Mouse (Mus musculus) olfactory bulb, adult 2 months (tissue): ENCODE measurements at regions not wholly inside any gene's neighbourhood (a gene's known extent, or its start where the extent isn't known, plus 50 kb on each side); places are given as distances from the start of the nearest gene placed in this dataset.
"Not testable (repeated sequence)": the region's sequence is repeated elsewhere in the genome, so short reads cannot be mapped to it uniquely, and the experiment has no call there.

Experiments used
- H3K27ac ChIP-seq: fragments of 200-500 bp; 2 replicates; pipeline ENCODE4 v1.5.1; 2012; ENCODE audit warnings: low read depth, low read length; ENCODE audit not compliant: insufficient read depth
- H3K4me1 ChIP-seq: fragments of 200-500 bp; 2 replicates; pipeline ENCODE4 v1.6.1; 2012; ENCODE audit warnings: low read length; ENCODE audit not compliant: control insufficient read depth, insufficient read depth
- H3K4me3 ChIP-seq: fragments of 200-500 bp; 2 replicates; pipeline ENCODE4 v1.5.1; 2012; ENCODE audit warnings: mild to moderate bottlenecking, low read depth, low read length, moderate library complexity; ENCODE audit not compliant: insufficient read depth
- CTCF ChIP-seq: fragments of 200-500 bp; IDR thresholded peaks from 2 replicates; pipeline ENCODE4 v1.5.1; 2012; ENCODE audit warnings: low read depth, mild to moderate bottlenecking, low read length, moderate library complexity; ENCODE audit not compliant: insufficient read depth
- POLR2A ChIP-seq: fragments of 200-500 bp; IDR thresholded peaks from 2 replicates; pipeline ENCODE4 v1.6.1; 2012; ENCODE audit warnings: mild to moderate bottlenecking, low read depth, low read length, moderate library complexity; ENCODE audit not compliant: insufficient read depth
- WGBS: fragments of 180-500 bp; shearing (Covaris S2); methylation state at CpG from one replicate; pipeline ENCODE4 v1.1.7; 2018; 5-methylcytosine and 5-hydroxymethylcytosine counted together

GRCm38 (mm10) chr1:112486046-112486445, 621.3 kb upstream of the Dsel start:
- WGBS, result 86% methylated on average over 5 of the region's 5 CpGs
- H3K4me3 ChIP-seq, H3K4me1 ChIP-seq, H3K27ac ChIP-seq: not testable (repeated sequence)

GRCm38 (mm10) chr1:112456047-112456446, 591.3 kb upstream of the Dsel start:
- H3K27ac ChIP-seq, result no peak overlapping the region
- no peak overlapping the region for H3K4me3 ChIP-seq
- H3K4me1 ChIP-seq, result no peaks in the 10 kb centered on the region
- TF ChIP-seq POLR2A (no peak), CTCF (0 out of 2 replicates have a peak, but pooled peaks have one; percentile 30)
- 31% methylated on average over 11 of the region's 11 CpGs for WGBS

GRCm38 (mm10) chr1:112452390-112452789, 587.7 kb upstream of the Dsel start:
- no peak for TF ChIP-seq POLR2A
- TF ChIP-seq CTCF, result no peak
- no peaks in the 10 kb centered on the region for H3K4me1 ChIP-seq
- no peak overlapping the region for H3K27ac ChIP-seq
- H3K4me3 ChIP-seq, result no peak overlapping the region

- Histone ChIP-seq H3K27ac (no peak overlapping the region), H3K4me3 (no peak overlapping the region), H3K4me1 (no peaks in the 10 kb centered on the region)
- no peak for TF ChIP-seq POLR2A
- no peak for TF ChIP-seq CTCF
- 4% methylated on average over 2 of the region's 2 CpGs for WGBS
Observed at GRCm38 (mm10) chr1:112451622-112452021, 586.9 kb upstream of the Dsel start.

- WGBS, result 29% methylated on average over 2 of the region's 2 CpGs
- TF ChIP-seq POLR2A (no peak), CTCF (no peak)
- Histone ChIP-seq H3K4me1 (no peaks in the 10 kb centered on the region), H3K27ac (no peak overlapping the region), H3K4me3 (no peak overlapping the region)
Observed at GRCm38 (mm10) chr1:112439109-112439508, 574.4 kb upstream of the Dsel start.

GRCm38 (mm10) chr1:112416350-112417083, 551.8 kb upstream of the Dsel start:
- WGBS, result 3% methylated on average over 37 of the region's 37 CpGs
- H3K27ac ChIP-seq, result no peak overlapping the region
- H3K4me1 ChIP-seq, result peaks cover 6% of the 10 kb centered on the region; the same call in 1 of the 2 replicates
- H3K4me3 ChIP-seq, result peak overlapping the region; percentile 47
- TF ChIP-seq POLR2A (no peak), CTCF (no peak)

- 36% methylated on average over 3 of the region's 3 CpGs for WGBS
- Histone ChIP-seq H3K4me1 (no peaks in the 10 kb centered on the region), H3K4me3 (no peak overlapping the region), H3K27ac (no peak overlapping the region)
- no peak for TF ChIP-seq POLR2A
Observed at GRCm38 (mm10) chr1:112388807-112389206, 524.1 kb upstream of the Dsel start.

- TF ChIP-seq CTCF, result no peak
- TF ChIP-seq POLR2A, result no peak
- H3K4me1 ChIP-seq, result no peaks in the 10 kb centered on the region
- no peak overlapping the region for H3K27ac ChIP-seq
- WGBS, result 56% methylated on average over 1 of the region's 1 CpGs
- H3K4me3 ChIP-seq, result no peak overlapping the region
Observed at GRCm38 (mm10) chr1:112384015-112384414, 519.3 kb upstream of the Dsel start.

- 17% methylated on average over 2 of the region's 2 CpGs for WGBS
- no peak overlapping the region for H3K27ac ChIP-seq
- no peaks in the 10 kb centered on the region for H3K4me1 ChIP-seq
- H3K4me3 ChIP-seq, result no peak overlapping the region
- TF ChIP-seq CTCF (no peak), POLR2A (no peak)
Observed at GRCm38 (mm10) chr1:112379651-112380264, 515.0 kb upstream of the Dsel start.

- no peak for TF ChIP-seq POLR2A
- no peak for TF ChIP-seq CTCF
- Histone ChIP-seq H3K4me1 (no peaks in the 10 kb centered on the region), H3K27ac (no peak overlapping the region), H3K4me3 (no peak overlapping the region)
- 2% methylated on average over 2 of the region's 2 CpGs for whole genome bisulfite sequencing
Observed at GRCm38 (mm10) chr1:112378660-112379059, 513.9 kb upstream of the Dsel start.
